Mouse (Mus musculus): ENCODE data around the gene Slc7a15.
"Not testable (repeated sequence)": the region's sequence is repeated elsewhere in the genome, so short reads cannot be mapped to it uniquely, and the experiment has no call there.

GRCm38 (mm10) chr12:8638411-8639087 is 39.7 kb upstream of the Slc7a15 start:
- TF ChIP-seq MYOD1 (IDR thresholded peaks at IDR 0.05; ENCODE audit: control insufficient read depth in 1 of 3, insufficient read length in 2 of 3, low read depth in 2 of 3); MAX (IDR thresholded peaks at IDR 0.05; ENCODE audit: low read depth); POLR2A (IDR thresholded peaks at IDR 0.05; ENCODE audit: insufficient read length, low read depth); TCF12 (IDR thresholded peaks at IDR 0.05; ENCODE audit: insufficient read depth, poor library complexity, severe bottlenecking); SRF (IDR thresholded peaks at IDR 0.05; ENCODE audit: control insufficient read depth, insufficient read length, low read depth); USF1 (IDR thresholded peaks at IDR 0.05; ENCODE audit: low read depth): not testable (repeated sequence)

Measured in myocyte (in vitro differentiated cells).